Mouse (Mus musculus): ENCODE measurements around the gene Lrmda.

DNA sequence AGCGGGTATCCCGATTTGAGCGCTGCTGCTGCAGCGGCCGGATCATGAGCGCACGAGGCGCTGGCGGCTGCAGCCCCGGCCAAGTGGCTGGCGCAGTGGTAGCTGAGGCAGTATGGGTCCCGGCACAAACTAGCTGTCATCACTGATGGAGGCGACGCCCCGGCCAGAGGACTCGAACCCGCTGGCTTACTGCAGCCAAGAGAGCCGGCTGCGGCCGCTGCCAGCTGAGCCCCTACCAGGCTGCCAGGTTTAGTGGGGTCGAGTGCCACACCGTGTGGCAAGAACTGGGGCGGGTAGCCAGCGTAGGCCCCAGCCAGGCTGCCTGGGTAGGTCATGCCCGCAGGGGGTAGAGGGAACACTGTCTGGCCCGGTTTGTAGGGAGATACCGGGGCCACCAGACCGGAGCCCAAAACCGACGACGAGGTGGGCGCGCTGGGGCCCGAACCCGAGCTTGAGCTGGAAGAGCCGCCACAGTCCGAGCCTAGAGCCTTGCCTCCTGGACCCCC lies 34.0 kb upstream of the Lrmda start:
- TF ChIP-seq POLR2A (IDR thresholded peaks at IDR 0.05; ENCODE audit: low read depth, low read length) (0 out of 2 replicates have a peak, but pooled peaks have one; percentile 8), CTCF (IDR thresholded peaks at IDR 0.05; ENCODE audit: borderline replicate concordance, insufficient read depth, low read length) (no peak)
